Mouse (Mus musculus) erythroblast, embryonic 14.5 days (primary cell): ENCODE results near the gene Dhrs7.

Experiments
- GATA1 ChIP-seq: IDR thresholded peaks from 2 replicates; pipeline ENCODE4 v1.6.1; 2012; ENCODE audit warnings: low read length, inconsistent platforms, mixed read lengths
- TAL1 ChIP-seq: IDR thresholded peaks from 3 replicates; pipeline ENCODE4 v1.6.1; 2012; ENCODE audit warnings: low read length, inconsistent platforms, mixed read lengths

GRCm38 (mm10) chr12:72700013-72700412, 35.3 kb upstream of the Dhrs7 start:
- TF ChIP-seq TAL1 (no peak), GATA1 (no peak)
